Mouse (Mus musculus): ENCODE data around the gene Pom121. TPM values are rescaled to one million over a fixed set of nuclear protein-coding genes. Genes with fewer than 3 reads are reported as not detected.

Gene Pom121
- total RNA-seq (2014; fragmentation: Nextera tagmentation) (56.9 and 69.3 TPM in 2 replicates), total RNA-seq (2017) (7.2 and 8.8 TPM in 2 replicates)

GRCm38 (mm10) chr5:135394004-135394823 is at the start of gene Pom121:
Gene Pom121 (minus strand): TSS chr5:135394546.
- ATAC-seq (replicated peaks; ENCODE audit: poor library complexity, severe bottlenecking) = peak; percentile 86

DNA sequence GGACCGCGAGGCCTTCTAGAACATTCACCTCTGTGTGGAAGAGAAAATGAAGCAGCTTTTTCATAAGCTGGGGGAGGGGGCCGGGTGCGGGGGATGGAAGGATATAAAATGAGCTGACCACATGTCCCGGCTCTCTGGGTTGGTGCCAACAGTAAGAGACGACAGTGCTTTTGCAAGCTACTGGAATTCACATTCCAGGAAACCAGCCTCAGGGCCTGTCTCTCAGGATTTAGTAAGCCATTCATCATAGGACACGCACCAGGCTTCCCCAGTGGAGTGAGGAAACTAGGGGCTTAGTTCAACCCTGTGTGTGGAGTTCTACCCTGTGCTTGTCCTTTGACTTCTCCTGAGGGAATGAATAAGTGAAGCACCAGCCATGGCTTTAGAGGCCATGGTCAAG is 48.1 kb upstream of the Pom121 start:
- no peak for ATAC-seq (replicated peaks; ENCODE audit: poor library complexity, severe bottlenecking)

GRCm38 (mm10) chr5:135435039-135435438 is 40.7 kb upstream of the Pom121 start:
- peak; percentile 65 for ATAC-seq (replicated peaks; ENCODE audit: poor library complexity, severe bottlenecking)

GRCm38 (mm10) chr5:135433861-135434260 is 39.5 kb upstream of the Pom121 start:
- no peak for ATAC-seq (replicated peaks; ENCODE audit: poor library complexity, severe bottlenecking)

GRCm38 (mm10) chr5:135431111-135431510 is 36.8 kb upstream of the Pom121 start:
- no peak for ATAC-seq (replicated peaks; ENCODE audit: poor library complexity, severe bottlenecking)

- ATAC-seq (replicated peaks; ENCODE audit: poor library complexity, severe bottlenecking) = peak; percentile 52; the same call in 1 of the 2 replicates
Measured at GRCm38 (mm10) chr5:135428786-135429185, 34.4 kb upstream of the Pom121 start.

DNA sequence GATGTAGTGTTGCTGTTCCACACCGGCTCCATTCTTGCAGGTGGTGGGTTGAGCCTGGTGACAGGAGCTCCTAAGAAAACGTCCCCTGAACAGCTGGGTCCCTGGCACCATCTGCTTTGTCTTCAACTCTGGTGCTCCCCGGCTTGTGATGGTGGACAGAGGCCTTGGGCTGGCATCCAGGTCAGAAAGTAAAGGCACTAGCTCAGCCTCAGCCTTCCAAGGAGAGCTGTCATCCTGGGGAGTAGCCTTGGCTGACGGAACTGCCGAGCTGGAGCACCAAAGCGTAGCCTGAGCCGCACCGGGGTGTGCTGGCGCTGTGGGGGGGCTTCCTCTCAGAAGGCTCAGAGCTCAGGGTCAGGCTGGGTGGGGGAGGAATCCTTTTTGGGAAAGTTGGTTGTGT is 15.9 kb upstream of the Pom121 start:
- no peak for ATAC-seq (replicated peaks; ENCODE audit: poor library complexity, severe bottlenecking)

- ATAC-seq (replicated peaks; ENCODE audit: poor library complexity, severe bottlenecking) = no peak
Measured at GRCm38 (mm10) chr5:135408114-135408513, 13.8 kb upstream of the Pom121 start.

GRCm38 (mm10) chr5:135405437-135405836 is 11.1 kb upstream of the Pom121 start:
- no peak for ATAC-seq (replicated peaks; ENCODE audit: poor library complexity, severe bottlenecking)

DNA sequence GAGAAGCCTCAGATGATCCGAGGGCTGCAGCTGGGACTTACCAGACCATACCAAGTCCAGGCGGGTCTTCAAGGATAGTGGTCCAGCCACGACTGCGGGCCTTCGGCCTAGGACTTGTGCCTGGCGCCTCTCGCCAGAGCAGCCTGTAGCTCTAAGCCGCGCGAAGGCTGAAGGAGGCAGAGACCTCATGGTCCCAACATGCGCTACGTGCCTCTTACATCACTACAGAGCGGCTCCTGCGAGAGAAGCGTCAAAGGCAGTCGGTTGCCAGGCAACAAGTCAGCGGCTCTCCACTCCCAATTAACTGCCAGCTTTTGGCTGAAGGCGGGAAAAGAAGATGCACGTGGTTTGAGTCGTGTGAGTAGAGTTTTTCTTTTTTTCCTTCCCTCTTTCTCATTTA is 10.3 kb upstream of the Pom121 start:
- no peak; the same call in 1 of the 2 replicates for ATAC-seq (replicated peaks; ENCODE audit: poor library complexity, severe bottlenecking)

DNA sequence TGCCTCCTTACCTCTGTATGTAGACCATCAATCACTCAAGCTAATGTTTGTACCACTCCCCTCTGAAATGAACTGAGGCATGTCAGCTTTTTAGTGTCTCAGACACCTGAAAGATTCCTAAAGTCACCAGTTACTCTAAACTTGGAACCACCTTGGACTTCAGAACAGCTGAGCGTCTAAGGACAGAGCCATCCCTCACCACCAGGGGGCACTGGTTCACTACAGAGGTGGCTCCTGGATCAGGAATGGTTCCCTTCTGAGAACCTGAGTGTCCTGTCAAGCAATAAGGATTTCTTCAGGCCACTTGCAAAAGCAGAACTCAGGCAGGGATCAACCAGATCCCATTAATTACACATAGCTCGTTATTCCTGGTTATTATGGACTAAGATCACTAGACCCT is 5.9 kb upstream of the Pom121 start:
- peak; percentile 85 for ATAC-seq (replicated peaks; ENCODE audit: poor library complexity, severe bottlenecking)

DNA sequence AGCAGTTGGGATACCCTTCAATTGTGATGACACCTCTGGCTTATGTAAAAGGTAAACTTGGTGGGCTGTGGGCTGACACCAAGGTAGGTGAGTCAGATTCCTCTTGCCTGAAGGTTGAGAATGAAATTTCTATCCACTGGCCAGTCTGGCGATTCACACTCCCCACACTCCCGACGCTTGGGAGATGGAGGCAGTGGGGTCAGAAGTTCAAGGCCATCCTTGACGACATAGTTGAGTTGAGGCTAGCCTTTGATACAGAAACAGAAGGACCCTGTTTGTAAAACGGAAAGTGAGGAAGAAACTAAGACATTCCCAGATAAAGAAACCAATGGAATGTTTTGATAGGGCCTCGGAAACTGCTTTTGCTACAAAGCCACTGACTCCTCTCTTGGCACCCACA is 5.0 kb upstream of the Pom121 start:
- ATAC-seq (replicated peaks; ENCODE audit: poor library complexity, severe bottlenecking) = no peak

DNA sequence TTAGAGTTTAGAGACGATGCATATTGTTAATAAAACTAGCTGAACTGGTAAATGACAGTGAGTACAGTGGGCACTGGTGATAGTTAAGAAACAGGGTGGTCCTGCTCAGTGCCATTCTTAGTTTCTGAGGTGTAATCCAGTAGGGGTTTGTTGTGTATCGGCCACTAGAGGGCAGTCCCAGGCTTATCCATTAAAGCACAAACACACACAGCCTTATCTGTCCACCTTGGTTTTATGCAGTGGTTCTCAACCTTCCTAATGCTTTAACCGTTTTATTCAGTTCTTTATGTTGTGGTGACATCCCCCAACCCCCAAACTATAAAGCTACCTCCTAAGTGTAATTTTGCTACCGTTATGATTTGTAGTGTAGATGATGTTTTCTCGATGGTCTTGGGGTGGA is 1.5 kb upstream of the Pom121 start:
- peak; percentile 45 for ATAC-seq (replicated peaks; ENCODE audit: poor library complexity, severe bottlenecking)

DNA sequence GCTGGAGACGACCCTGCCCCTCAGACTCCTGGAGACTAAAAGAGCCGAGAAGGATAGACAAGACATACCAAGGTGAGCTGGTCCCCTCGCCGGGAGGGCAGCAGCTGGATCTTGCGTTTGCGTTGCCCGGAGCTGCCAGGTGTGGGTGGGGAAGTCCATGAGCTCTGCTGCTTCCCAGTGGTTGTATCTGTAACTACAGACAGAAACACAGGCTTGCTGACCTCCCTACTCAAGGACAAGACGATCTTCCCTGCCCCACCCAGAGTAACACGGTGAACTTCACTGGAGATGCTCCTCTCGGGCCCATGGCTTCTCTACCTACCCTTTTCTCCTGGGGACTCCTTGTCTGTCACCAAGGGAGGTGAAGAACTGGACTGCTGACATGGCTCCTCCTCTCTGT is 10.6 kb downstream of the Pom121 start:
- ATAC-seq (replicated peaks; ENCODE audit: poor library complexity, severe bottlenecking) = no peak

- no peak for ATAC-seq (replicated peaks; ENCODE audit: poor library complexity, severe bottlenecking)
Measured at GRCm38 (mm10) chr5:135382746-135383145, 11.6 kb downstream of the Pom121 start.

DNA sequence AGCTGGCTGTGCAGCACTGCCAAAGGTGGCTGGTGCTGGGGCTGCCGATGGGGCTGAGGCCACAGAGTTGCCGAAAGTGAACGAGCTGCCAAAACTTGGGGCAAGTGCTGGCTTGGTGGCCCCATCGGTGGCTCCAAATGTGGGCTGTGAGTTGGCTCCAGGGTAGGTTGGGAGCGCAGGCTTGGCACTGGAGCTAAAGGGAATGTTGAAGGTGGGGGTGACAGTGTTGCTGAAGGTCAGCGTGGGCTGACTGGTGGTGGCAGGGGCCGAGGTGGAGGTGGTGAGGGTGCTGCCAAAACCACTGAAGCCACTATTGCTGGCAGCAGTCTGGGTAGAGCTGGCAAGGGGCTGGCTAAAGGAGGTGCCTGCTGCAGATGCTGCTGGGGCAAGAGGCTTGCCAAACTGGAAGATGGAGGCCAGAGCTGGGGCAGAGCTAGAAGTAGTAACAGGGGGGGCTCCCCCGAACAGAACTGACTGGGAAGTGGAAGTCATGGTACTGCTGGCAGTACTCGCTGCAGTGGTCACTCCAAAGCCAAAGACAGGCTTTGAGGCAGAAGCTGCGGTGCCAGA is 12.9 kb downstream of the Pom121 start:
- no peak for ATAC-seq (replicated peaks; ENCODE audit: poor library complexity, severe bottlenecking)

DNA sequence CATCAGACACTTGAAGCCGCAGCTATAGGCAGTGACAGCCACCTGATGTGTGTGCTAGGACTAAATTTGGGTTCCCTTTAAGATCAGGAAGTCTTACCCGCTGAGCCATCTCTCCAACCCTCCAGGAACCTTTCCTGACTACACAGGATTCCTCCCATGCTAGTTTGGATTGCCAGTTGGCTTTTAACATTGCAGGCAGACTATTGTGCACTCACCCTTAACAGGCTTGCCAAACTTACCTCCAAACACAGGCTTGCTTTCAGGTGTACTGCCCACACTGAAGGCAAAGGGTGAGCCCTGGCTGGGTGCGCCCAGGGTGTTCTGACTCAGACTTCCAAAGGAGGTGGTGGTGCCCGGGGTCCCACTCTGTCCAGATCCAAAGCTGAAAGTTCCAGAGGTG is 13.7 kb downstream of the Pom121 start:
- no peak for ATAC-seq (replicated peaks; ENCODE audit: poor library complexity, severe bottlenecking)

- no peak for ATAC-seq (replicated peaks; ENCODE audit: poor library complexity, severe bottlenecking)
Measured at GRCm38 (mm10) chr5:135376341-135376740, 18.0 kb downstream of the Pom121 start.

- ATAC-seq (replicated peaks; ENCODE audit: poor library complexity, severe bottlenecking) = no peak
Measured at GRCm38 (mm10) chr5:135375167-135375566, 19.2 kb downstream of the Pom121 start.

GRCm38 (mm10) chr5:135373601-135374000 is 20.7 kb downstream of the Pom121 start:
- no peak for ATAC-seq (replicated peaks; ENCODE audit: poor library complexity, severe bottlenecking)

DNA sequence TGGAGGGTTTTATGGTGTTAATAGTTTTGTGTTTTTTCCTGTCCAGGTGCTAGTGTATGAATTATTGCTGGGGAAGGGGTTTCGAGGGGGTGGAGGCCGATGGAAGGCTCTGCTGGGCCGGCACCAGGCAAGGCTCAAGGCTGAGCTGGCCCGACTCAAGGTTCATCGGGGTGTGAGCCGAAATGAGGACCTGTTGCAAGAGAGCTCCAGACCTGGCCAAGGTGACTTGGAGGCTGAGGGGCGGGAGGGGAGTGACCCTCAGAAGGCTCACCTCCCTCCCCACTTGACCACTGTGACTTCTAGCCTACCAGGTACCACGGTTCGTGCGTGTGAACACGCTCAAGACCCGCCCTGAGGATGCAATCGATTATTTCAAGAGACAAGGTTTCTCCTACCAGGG is 23.2 kb downstream of the Pom121 start:
- no peak for ATAC-seq (replicated peaks; ENCODE audit: poor library complexity, severe bottlenecking)

Data from granulocyte monocyte progenitor cell, adult 5-6 weeks (primary cell).